Mouse (Mus musculus) kidney, adult 2 months (tissue): ENCODE measurements at regions not wholly inside any gene's neighbourhood (a gene's known extent, or its start where the extent isn't known, plus 50 kb on each side); places are given as distances from the start of the nearest gene placed in this dataset.

Source experiments
- CTCF ChIP-seq: fragments of 200-500 bp; conservative IDR thresholded peaks from 2 replicates; pipeline ENCODE4 v1.5.1; 2011; ENCODE audit warnings: low read depth, mild to moderate bottlenecking, control low read depth, low read length, moderate library complexity, mixed read lengths; ENCODE audit not compliant: insufficient read depth, insufficient read length
- POLR2A ChIP-seq: fragments of 200-500 bp; IDR thresholded peaks from one replicate; pipeline ENCODE4 v1.6.1; 2011; ENCODE audit warnings: low read depth, low read length, control low read depth

- TF ChIP-seq POLR2A: no peak
- no peak for TF ChIP-seq CTCF
Measured at GRCm38 (mm10) chr3:58205526-58205925, 209.0 kb upstream of the Tsc22d2 start.
